Mouse (Mus musculus): ENCODE data around the gene Spaar. TPM values are rescaled to one million over a fixed set of nuclear protein-coding genes. Genes with fewer than 3 reads are reported as not detected.

The Spaar gene
- polyA plus RNA-seq, 1 experiment from 2014 or later, result 0.04 TPM

Other genes with a start within 250 kb of the Spaar start
- gene Sit1, start 246.3 kb upstream of the Spaar start, polyA plus RNA-seq (2015; fragmentation: Nextera tagmentation; extraction: Ambion mirVana), result 0.21 and 0.27 TPM in 2 replicates
- gene Ccdc107, start 237.1 kb upstream of the Spaar start, polyA plus RNA-seq (2015; fragmentation: Nextera tagmentation; extraction: Ambion mirVana), result 35.2 and 37.0 TPM in 2 replicates
- gene Arhgef39, start 230.3 kb upstream of the Spaar start, polyA plus RNA-seq (2015; fragmentation: Nextera tagmentation; extraction: Ambion mirVana), result 32.7 and 34.6 TPM in 2 replicates
- gene Car9, start 223.1 kb upstream of the Spaar start, polyA plus RNA-seq (2015; fragmentation: Nextera tagmentation; extraction: Ambion mirVana), result 1.3 and 1.7 TPM in 2 replicates
- gene Tpm2, start 206.3 kb upstream of the Spaar start, polyA plus RNA-seq (2015; fragmentation: Nextera tagmentation; extraction: Ambion mirVana), result 30.0 and 48.9 TPM in 2 replicates
- 23.6 and 26.1 TPM in 2 replicates for gene Creb3, start 167.7 kb upstream of the Spaar start, polyA plus RNA-seq (2015; fragmentation: Nextera tagmentation; extraction: Ambion mirVana)
- gene Tln1, start 167.3 kb upstream of the Spaar start, polyA plus RNA-seq (2015; fragmentation: Nextera tagmentation; extraction: Ambion mirVana), result 38.2 and 40.2 TPM in 2 replicates
- gene Rgp1, start 151.3 kb upstream of the Spaar start, polyA plus RNA-seq (2015; fragmentation: Nextera tagmentation; extraction: Ambion mirVana), result 15.6 and 16.7 TPM in 2 replicates
- gene Gba2, start 151.2 kb upstream of the Spaar start, polyA plus RNA-seq (2015; fragmentation: Nextera tagmentation; extraction: Ambion mirVana), result 17.7 and 18.7 TPM in 2 replicates
- gene Msmp, start 145.5 kb upstream of the Spaar start, polyA plus RNA-seq (2015; fragmentation: Nextera tagmentation; extraction: Ambion mirVana), result 0.25 TPM in 1 of 2 replicates, not detected in the other
- gene Npr2, start 98.1 kb upstream of the Spaar start, polyA plus RNA-seq (2015; fragmentation: Nextera tagmentation; extraction: Ambion mirVana), result 0.49 and 0.91 TPM in 2 replicates
- gene Spag8, start 76.4 kb upstream of the Spaar start, polyA plus RNA-seq (2015; fragmentation: Nextera tagmentation; extraction: Ambion mirVana), result 0.08 and 0.20 TPM in 2 replicates
- gene Hint2, start 73.6 kb upstream of the Spaar start, polyA plus RNA-seq (2015; fragmentation: Nextera tagmentation; extraction: Ambion mirVana), result 63.9 and 68.5 TPM in 2 replicates
- gene Tmem8b, start 61.1 kb upstream of the Spaar start, polyA plus RNA-seq (2015; fragmentation: Nextera tagmentation; extraction: Ambion mirVana), result 0.22 and 0.23 TPM in 2 replicates
- gene Fam221b, start 60.9 kb upstream of the Spaar start, polyA plus RNA-seq (2015; fragmentation: Nextera tagmentation; extraction: Ambion mirVana), result 0.63 and 1.0 TPM in 2 replicates
- gene Olfr70, start 29.2 kb upstream of the Spaar start, polyA plus RNA-seq (2015; fragmentation: Nextera tagmentation; extraction: Ambion mirVana), result not detected in 2 replicates
- gene Olfr71, start 19.8 kb upstream of the Spaar start, polyA plus RNA-seq (2015; fragmentation: Nextera tagmentation; extraction: Ambion mirVana), result not detected in 2 replicates
- 0.22 TPM in 1 of 2 replicates, not detected in the other for gene Hrct1, start 2.8 kb upstream of the Spaar start, polyA plus RNA-seq (2015; fragmentation: Nextera tagmentation; extraction: Ambion mirVana)
- not detected in 2 replicates for gene Olfr159, start 41.0 kb downstream of the Spaar start, polyA plus RNA-seq (2015; fragmentation: Nextera tagmentation; extraction: Ambion mirVana)
- gene Olfr156, start 93.9 kb downstream of the Spaar start, polyA plus RNA-seq (2015; fragmentation: Nextera tagmentation; extraction: Ambion mirVana), result not detected in 2 replicates
- gene Olfr157, start 110.2 kb downstream of the Spaar start, polyA plus RNA-seq (2015; fragmentation: Nextera tagmentation; extraction: Ambion mirVana), result not detected in 2 replicates
- gene Olfr155, start 121.5 kb downstream of the Spaar start, polyA plus RNA-seq (2015; fragmentation: Nextera tagmentation; extraction: Ambion mirVana), result not detected in 2 replicates
- gene Reck, start 145.5 kb downstream of the Spaar start, polyA plus RNA-seq (2015; fragmentation: Nextera tagmentation; extraction: Ambion mirVana), result 1.7 and 2.1 TPM in 2 replicates
- gene Glipr2, start 227.4 kb downstream of the Spaar start, polyA plus RNA-seq (2015; fragmentation: Nextera tagmentation; extraction: Ambion mirVana), result 60.5 and 66.1 TPM in 2 replicates

Measured in liver, embryonic 16.5 days (tissue).